Mouse (Mus musculus) liver, postnatal 0 days (tissue): ENCODE results near the gene Camsap2. TPM values are rescaled to one million over a fixed set of nuclear protein-coding genes. Genes with fewer than 3 reads are reported as not detected.

Experiments
- ATAC-seq: fragments of 200-750 bp; cut with Nextera tagmentation; 2 replicates; pipeline ENCODE4 v1.8.0; 2017; ENCODE audit warnings: mild to moderate bottlenecking, moderate library complexity
- DNase-seq: peaks from one replicate; pipeline ENCODE4 v3.0.0-alpha.2; 2016
- H3K27ac ChIP-seq: fragments of 300-500 bp; sonication (generic); 2 replicates; pipeline ENCODE4 v1.5.1; 2014; ENCODE audit warnings: antibody characterized with exemption, moderate library complexity, mild to moderate bottlenecking, low read depth
- H3K27me3 ChIP-seq: fragments of 300-500 bp; sonication (generic); 2 replicates; pipeline ENCODE4 v1.6.1; 2014; ENCODE audit warnings: low read length, control low read depth, mixed read lengths; ENCODE audit not compliant: insufficient read depth
- H3K36me3 ChIP-seq: fragments of 300-500 bp; sonication (generic); replicated peaks from 2 replicates; pipeline ENCODE4 v1.6.1; 2014; ENCODE audit warnings: mild to moderate bottlenecking, control low read depth, low read length, moderate library complexity, mixed read lengths; ENCODE audit not compliant: insufficient read depth
- H3K4me1 ChIP-seq: fragments of 300-500 bp; sonication (generic); 2 replicates; pipeline ENCODE4 v1.6.1; 2014; ENCODE audit warnings: antibody characterized with exemption, mild to moderate bottlenecking, control low read depth; ENCODE audit not compliant: insufficient read depth
- H3K4me2 ChIP-seq: fragments of 300-500 bp; sonication (generic); 2 replicates; pipeline ENCODE4 v1.6.1; 2014; ENCODE audit warnings: low read depth, mild to moderate bottlenecking, low read length, moderate library complexity, mixed read lengths
- H3K4me3 ChIP-seq: fragments of 300-500 bp; sonication (generic); 2 replicates; pipeline ENCODE4 v1.5.1; 2014; ENCODE audit warnings: low read depth, low read length
- H3K9ac ChIP-seq: fragments of 300-500 bp; sonication (generic); replicated peaks from 2 replicates; pipeline ENCODE4 v1.6.1; 2014; ENCODE audit warnings: mild to moderate bottlenecking, moderate library complexity
- H3K9me3 ChIP-seq: fragments of 300-500 bp; sonication (generic); 2 replicates; pipeline ENCODE4 v1.6.1; 2016; ENCODE audit warnings: mild to moderate bottlenecking, control low read depth, low read length, mixed read lengths
- CTCF ChIP-seq: sonication (generic); IDR thresholded peaks from 2 replicates; pipeline ENCODE4 v1.5.1; 2016; ENCODE audit warnings: antibody characterized with exemption, low read depth
- EP300 ChIP-seq: IDR thresholded peaks from 2 replicates; pipeline ENCODE4 v1.6.1; 2016; ENCODE audit warnings: antibody characterized with exemption, low read depth, mild to moderate bottlenecking
- WGBS: fragments of 180-500 bp; shearing (Covaris S2); extraction: QIAGEN DNeasy Blood & Tissue Kit; methylation state at CpG from one replicate; pipeline ENCODE4 v1.1.7; 2014; ENCODE audit not compliant: insufficient replicate concordance; 5-methylcytosine and 5-hydroxymethylcytosine counted together
- polyA plus RNA-seq: library from polyadenylated mRNA; unstranded; fragments of >200 nt; fragmentation: Nextera tagmentation; extraction: Ambion mirVana; gene quantifications from 2 replicates; pipeline ENCODE4 v1.2.1, GENCODE M21; 2015

The Camsap2 gene
- polyA plus RNA-seq, 1 experiment from 2014 or later: 3.4 TPM

GRCm38 (mm10) chr1:136361373-136361772, 15.5 kb upstream of the Camsap2 start:
- WGBS: 76% methylated on average over 2 of the region's 2 CpGs
- H3K9me3 ChIP-seq: no peaks in the 10 kb centered on the region
- no peak for ATAC-seq
- no peak for DNase-seq
- no peaks in the 10 kb centered on the region for H3K36me3 ChIP-seq
- H3K4me2 ChIP-seq: no peak overlapping the region
- H3K4me1 ChIP-seq: no peaks in the 10 kb centered on the region
- no peak overlapping the region for H3K9ac ChIP-seq
- TF ChIP-seq EP300: no peak
- no peak for TF ChIP-seq CTCF
- no peak overlapping the region for H3K27ac ChIP-seq
- H3K27me3 ChIP-seq: no peaks in the 10 kb centered on the region
- no peak overlapping the region for H3K4me3 ChIP-seq

GRCm38 (mm10) chr1:136360909-136361308, 15.0 kb upstream of the Camsap2 start:
- TF ChIP-seq CTCF: no peak
- TF ChIP-seq EP300: peak; percentile 91
- no peak overlapping the region for H3K9ac ChIP-seq
- WGBS: 56% methylated on average over 6 of the region's 6 CpGs
- H3K9me3 ChIP-seq: no peaks in the 10 kb centered on the region
- no peak overlapping the region for H3K4me2 ChIP-seq
- no peak overlapping the region for H3K27ac ChIP-seq
- no peaks in the 10 kb centered on the region for H3K27me3 ChIP-seq
- ATAC-seq (no peak), DNase-seq (no peak)
- no peaks in the 10 kb centered on the region for H3K4me1 ChIP-seq
- H3K36me3 ChIP-seq: no peaks in the 10 kb centered on the region
- H3K4me3 ChIP-seq: no peak overlapping the region

DNA sequence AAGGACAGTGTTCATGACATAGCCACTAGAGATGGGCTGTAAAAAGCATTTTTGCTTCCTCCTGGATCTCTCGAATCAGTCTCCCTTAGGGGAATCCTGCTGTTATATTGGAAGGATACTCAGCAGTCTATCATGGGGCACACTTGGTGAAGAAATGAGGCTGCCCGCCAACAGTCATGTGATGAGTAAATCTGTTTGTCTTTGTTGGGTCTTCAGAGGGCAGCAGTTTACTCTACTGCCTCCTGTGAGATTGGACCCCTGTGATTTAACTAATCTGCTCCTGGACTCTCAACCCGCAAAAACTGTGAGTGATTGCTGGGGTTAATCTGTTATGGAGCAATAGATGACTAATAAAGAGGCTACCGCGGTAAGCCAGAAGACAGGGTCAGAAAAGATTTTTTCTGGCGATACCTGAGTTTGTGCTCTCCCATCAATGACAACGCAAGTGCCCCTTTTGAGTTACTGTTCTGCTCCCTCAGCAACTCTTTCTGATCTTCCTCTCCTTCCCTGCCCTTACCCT, 13.0 kb upstream of the Camsap2 start:
- Histone ChIP-seq H3K27ac (no peak overlapping the region), H3K4me3 (no peak overlapping the region), H3K27me3 (no peaks in the 10 kb centered on the region), H3K9me3 (no peaks in the 10 kb centered on the region), H3K36me3 (no peaks in the 10 kb centered on the region), H3K4me1 (0 out of 2 replicates have a peak, but pooled peaks cover 3% of the 10 kb centered on the region), H3K9ac (no peak overlapping the region), H3K4me2 (no peak overlapping the region)
- TF ChIP-seq CTCF (no peak), EP300 (no peak)
- DNase-seq (no peak), ATAC-seq (no peak)
- 70% methylated on average over 7 of the region's 7 CpGs for WGBS

GRCm38 (mm10) chr1:136355651-136356050, 9.7 kb upstream of the Camsap2 start:
- H3K27me3 ChIP-seq: no peaks in the 10 kb centered on the region
- H3K9ac ChIP-seq: no peak overlapping the region
- no peak overlapping the region for H3K4me3 ChIP-seq
- no peaks in the 10 kb centered on the region for H3K9me3 ChIP-seq
- 71% methylated on average over 4 of the region's 4 CpGs for WGBS
- no peaks in the 10 kb centered on the region for H3K36me3 ChIP-seq
- 0 out of 2 replicates have a peak, but pooled peaks cover 4% of the 10 kb centered on the region for H3K4me1 ChIP-seq
- no peak overlapping the region for H3K4me2 ChIP-seq
- no peak for TF ChIP-seq EP300
- TF ChIP-seq CTCF: no peak
- ATAC-seq: no peak
- H3K27ac ChIP-seq: no peak overlapping the region
- no peak for DNase-seq

DNA sequence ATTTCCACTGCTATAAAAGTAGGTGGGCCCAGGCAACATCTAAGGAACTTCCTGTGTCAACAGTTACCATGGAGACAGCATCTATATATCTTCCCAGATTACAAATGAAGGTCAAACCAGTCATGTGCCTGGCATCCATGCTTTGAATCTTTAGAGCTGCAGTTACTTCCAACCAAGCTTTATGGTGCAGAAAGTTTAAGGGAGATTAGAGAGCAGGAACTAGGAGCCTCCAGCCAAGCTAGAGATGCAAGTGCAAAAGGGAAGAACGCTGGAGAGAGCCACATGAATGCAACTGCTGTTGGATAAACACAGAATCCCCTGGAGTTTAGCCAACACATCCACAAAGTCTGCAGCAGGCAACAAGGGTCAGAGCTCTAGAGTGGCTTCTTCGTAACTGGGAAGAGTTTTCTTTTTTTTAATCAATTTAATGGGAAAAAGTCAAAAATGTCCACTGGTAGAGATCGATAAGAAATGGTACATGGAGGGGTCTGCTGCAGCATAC, 4.8 kb upstream of the Camsap2 start:
- Histone ChIP-seq H3K36me3 (no peaks in the 10 kb centered on the region), H3K4me1 (peaks cover 21% of the 10 kb centered on the region), H3K9ac (no peak overlapping the region), H3K4me3 (no peak overlapping the region), H3K27me3 (no peaks in the 10 kb centered on the region), H3K9me3 (no peaks in the 10 kb centered on the region), H3K27ac (no peak overlapping the region), H3K4me2 (no peak overlapping the region)
- DNase-seq (no peak), ATAC-seq (no peak)
- WGBS: 56% methylated on average over 3 of the region's 3 CpGs
- TF ChIP-seq EP300: no peak
- no peak for TF ChIP-seq CTCF

DNA sequence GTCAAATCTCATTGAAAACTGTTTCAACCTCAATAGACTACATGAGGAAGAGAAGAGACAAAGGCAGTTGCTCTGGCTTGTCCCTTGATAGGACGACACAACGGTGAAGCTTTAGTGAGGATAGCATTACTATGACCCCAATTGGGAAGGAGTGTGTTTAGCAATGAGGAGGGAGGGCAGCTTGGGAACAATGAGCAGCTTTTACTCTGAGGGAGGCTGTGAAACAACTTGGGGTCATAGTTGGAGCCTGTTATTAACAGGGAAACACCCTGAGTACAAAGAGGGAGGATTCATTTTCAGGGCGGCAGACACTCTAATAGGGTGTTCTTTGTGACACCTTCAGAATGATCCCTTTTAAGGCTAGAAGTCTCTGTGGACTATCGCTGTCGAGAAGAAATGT, 2.2 kb upstream of the Camsap2 start:
- no peak overlapping the region for H3K9ac ChIP-seq
- H3K4me2 ChIP-seq: no peak overlapping the region
- peaks cover 23% of the 10 kb centered on the region for H3K4me1 ChIP-seq
- no peaks in the 10 kb centered on the region for H3K36me3 ChIP-seq
- TF ChIP-seq CTCF (no peak), EP300 (no peak)
- DNase-seq (no peak), ATAC-seq (no peak)
- H3K9me3 ChIP-seq: no peaks in the 10 kb centered on the region
- 80% methylated on average over 5 of the region's 5 CpGs for WGBS
- H3K4me3 ChIP-seq: no peak overlapping the region
- peak overlapping the region; percentile 96; the same call in 1 of the 2 replicates for H3K27ac ChIP-seq
- H3K27me3 ChIP-seq: no peaks in the 10 kb centered on the region
